Mouse (Mus musculus): ENCODE results near the gene Nudt4.

GRCm38 (mm10) chr10:95517656-95518055 is 46.3 kb downstream of the Nudt4 start:
- TF ChIP-seq CTCF (IDR thresholded peaks at IDR 0.05; ENCODE audit: borderline replicate concordance, control insufficient read depth, extremely low read depth, insufficient read depth, low read length, poor library complexity) = no peak
- no peak for TF ChIP-seq POLR2A (IDR thresholded peaks at IDR 0.05; ENCODE audit: control insufficient read depth, extremely low read depth, insufficient read depth, low read length, poor library complexity)

Data from thymus, adult 2 months (tissue).